Mouse (Mus musculus): ENCODE data around the gene Sspn.

GRCm38 (mm10) chr6:145887719-145888118, 43.7 kb upstream of the Sspn start:
- TF ChIP-seq CTCF (conservative IDR thresholded peaks at IDR 0.05; ENCODE audit: insufficient read depth, insufficient read length, low read depth, low read length): no peak
- TF ChIP-seq POLR2A (IDR thresholded peaks at IDR 0.05; ENCODE audit: low read depth, low read length): no peak
